Mouse (Mus musculus) urinary bladder, postnatal 14 days (tissue): ENCODE measurements around the gene Proser3.
A peak's percentile ranks its signal among the peaks of the same experiment; 100 is the strongest.

Experiments
- DNase-seq: peaks from one replicate; pipeline ENCODE4 v3.0.0; 2021; ENCODE audit warnings: low spot score

Proser3 gene

DNA sequence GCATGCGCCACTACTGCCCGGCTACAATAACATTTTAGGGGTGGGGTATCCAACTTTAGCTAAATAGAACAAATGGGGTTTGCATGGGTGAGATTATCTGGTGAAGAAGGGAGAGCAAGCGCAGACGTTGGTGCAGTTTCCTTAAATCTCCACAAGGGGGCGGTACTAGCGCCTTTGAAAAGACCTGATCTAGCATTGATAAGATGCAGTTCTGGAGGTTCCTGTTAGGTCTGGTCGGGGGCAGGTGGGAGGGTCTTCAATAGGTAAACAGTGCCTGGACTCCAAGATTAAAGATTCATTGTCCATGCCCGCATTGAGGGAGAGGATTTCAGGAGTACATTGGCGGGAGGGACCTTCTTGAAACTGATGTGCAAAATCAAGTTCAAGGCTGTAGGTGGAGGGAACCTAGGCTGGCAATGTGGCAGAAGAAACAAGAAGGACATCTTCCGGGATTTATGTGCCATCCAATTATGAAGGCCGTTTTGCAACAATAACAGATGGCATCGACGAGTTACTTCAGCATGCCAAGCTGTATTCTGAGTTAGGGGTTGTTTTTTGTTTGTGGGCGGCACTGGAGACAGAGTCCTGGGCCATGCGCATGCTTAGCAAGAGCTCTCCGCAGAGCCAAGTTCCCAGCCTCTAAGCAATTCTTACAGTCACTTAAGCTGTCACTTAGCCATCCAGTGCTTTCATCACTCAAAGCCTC, 61.7 kb downstream of the Proser3 start:
- DNase-seq, result peak; percentile 23
